Mouse (Mus musculus): ENCODE measurements around the gene Ccdc117. TPM values are rescaled to one million over a fixed set of nuclear protein-coding genes. Genes with fewer than 3 reads are reported as not detected.
"Not testable (repeated sequence)": the region's sequence is repeated elsewhere in the genome, so short reads cannot be mapped to it uniquely, and the experiment has no call there.

The Ccdc117 gene
- total and polyA plus RNA-seq, 3 experiments = 6.0 to 25.6 (median 21.7) TPM

DNA sequence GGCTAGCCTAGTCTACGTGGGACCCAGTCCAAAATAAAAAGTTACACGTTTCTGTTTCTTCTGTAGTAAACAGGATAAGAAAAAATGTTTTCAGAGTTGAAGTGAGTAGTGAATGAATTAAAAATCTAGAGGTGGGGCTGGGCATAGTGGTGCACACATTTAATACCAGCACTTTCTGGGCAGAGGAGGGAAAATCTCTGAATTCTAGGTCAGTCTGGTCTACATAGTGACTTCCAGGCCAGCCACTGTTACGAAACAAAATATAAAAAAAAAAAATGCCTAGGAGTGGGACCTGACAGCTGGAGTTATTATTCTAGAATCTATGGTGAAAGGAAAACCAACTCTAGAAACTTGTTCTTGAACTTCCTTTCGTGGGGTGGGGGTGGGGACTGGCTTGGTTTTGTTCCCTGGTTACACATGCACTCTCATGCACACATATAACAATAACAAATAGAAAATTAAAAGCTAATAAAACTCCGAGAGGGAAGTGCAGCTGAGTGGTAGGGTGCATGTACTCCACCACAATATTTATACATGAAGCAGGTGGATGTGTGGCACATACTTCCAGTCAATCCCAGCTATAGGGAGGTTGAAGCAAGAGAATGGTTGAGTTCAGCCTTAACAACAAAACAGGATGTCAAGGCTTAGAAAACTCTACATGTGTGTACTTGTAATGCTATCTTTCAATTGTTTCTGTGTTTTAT, 647 bp upstream of the Ccdc117 start:
- Histone ChIP-seq H3K4me1 (ENCODE audit: control insufficient read depth, insufficient read depth, low read length) (peaks cover 5% of the 10 kb centered on the region; the same call in 1 of the 2 replicates), H3K9ac (ENCODE audit: low read depth, low read length) (no peak overlapping the region), H3K27me3 (ENCODE audit: control insufficient read depth, insufficient read depth, low read length) (no peaks in the 10 kb centered on the region), H3K27ac (peak overlapping the region; percentile 50), H3K36me3 (ENCODE audit: control insufficient read depth, insufficient read depth, low read length) (peaks cover 19% of the 10 kb centered on the region), H3K4me3 (no peak overlapping the region; the same call in 1 of the 2 replicates), H3K79me2 (replicated peaks; ENCODE audit: control insufficient read depth, insufficient read depth, low read length) (0 out of 2 replicates have a peak, but pooled peaks cover 2% of the 10 kb centered on the region)
- WGBS = 36% methylated on average over 5 of the region's 5 CpGs
- no peak for DNase-seq
- intact Hi-C loops (cut with DNase I) = loop anchor here (1.0 to 10.0 kb wide), 2 partner anchors 57 to 342 kb away; no protein-coding TSS in a partner anchor
- TF ChIP-seq POLR2A (IDR thresholded peaks at IDR 0.05; ENCODE audit: insufficient read depth, low read depth, low read length) (no peak), EP300 (IDR thresholded peaks at IDR 0.05; ENCODE audit: insufficient read depth, low read depth, low read length) (no peak), CTCF (IDR thresholded peaks at IDR 0.05) (no peak)

DNA sequence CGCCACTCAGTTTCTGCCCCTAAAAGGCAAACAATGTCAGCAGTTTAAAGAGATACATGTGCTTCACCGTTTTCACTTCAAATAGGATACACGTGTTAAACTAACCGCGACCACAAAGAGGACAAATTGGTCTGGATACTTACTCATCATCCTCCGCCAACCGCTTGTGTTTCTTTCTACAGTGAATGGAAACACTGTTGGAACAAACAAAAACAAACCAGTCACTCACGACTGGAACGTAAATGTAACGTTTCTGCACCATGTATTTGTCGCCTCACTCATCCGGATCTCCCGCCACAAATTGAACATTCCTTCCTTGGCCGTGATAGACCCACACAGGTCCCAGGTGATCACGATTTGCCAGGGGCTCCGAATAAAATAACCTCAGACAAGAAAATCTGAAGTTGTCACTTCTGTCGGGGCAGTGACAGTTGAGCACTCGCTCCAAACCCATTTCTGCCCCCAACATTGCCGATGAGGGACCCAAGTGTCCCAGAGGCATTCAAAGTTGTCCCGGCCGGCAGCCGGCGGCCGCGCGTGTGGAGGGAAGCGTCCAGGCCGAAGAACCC, 673 bp downstream of the Ccdc117 start:
- H3K36me3 ChIP-seq (ENCODE audit: control insufficient read depth, insufficient read depth, low read length) = peaks cover 21% of the 10 kb centered on the region
- intact Hi-C loops (cut with DNase I) = loop anchor here (2.0 to 10.0 kb wide), 2 partner anchors 21 to 343 kb away; partner anchors contain the start of gene Xbp1
- H3K79me2 ChIP-seq (replicated peaks; ENCODE audit: control insufficient read depth, insufficient read depth, low read length) = 0 out of 2 replicates have a peak, but pooled peaks cover 2% of the 10 kb centered on the region
- no peak for DNase-seq
- H3K4me3 ChIP-seq = peak overlapping the region; percentile 81
- no peaks in the 10 kb centered on the region for H3K27me3 ChIP-seq (ENCODE audit: control insufficient read depth, insufficient read depth, low read length)
- WGBS = 1% methylated on average over 28 of the region's 28 CpGs
- peaks cover 5% of the 10 kb centered on the region; the same call in 1 of the 2 replicates for H3K4me1 ChIP-seq (ENCODE audit: control insufficient read depth, insufficient read depth, low read length)
- H3K27ac ChIP-seq = peak overlapping the region; percentile 96
- peak overlapping the region; percentile 89 for H3K9ac ChIP-seq (ENCODE audit: low read depth, low read length)
- TF ChIP-seq CTCF (IDR thresholded peaks at IDR 0.05) (no peak), EP300 (IDR thresholded peaks at IDR 0.05; ENCODE audit: insufficient read depth, low read depth, low read length) (no peak), POLR2A (IDR thresholded peaks at IDR 0.05; ENCODE audit: insufficient read depth, low read depth, low read length) (no peak)

DNA sequence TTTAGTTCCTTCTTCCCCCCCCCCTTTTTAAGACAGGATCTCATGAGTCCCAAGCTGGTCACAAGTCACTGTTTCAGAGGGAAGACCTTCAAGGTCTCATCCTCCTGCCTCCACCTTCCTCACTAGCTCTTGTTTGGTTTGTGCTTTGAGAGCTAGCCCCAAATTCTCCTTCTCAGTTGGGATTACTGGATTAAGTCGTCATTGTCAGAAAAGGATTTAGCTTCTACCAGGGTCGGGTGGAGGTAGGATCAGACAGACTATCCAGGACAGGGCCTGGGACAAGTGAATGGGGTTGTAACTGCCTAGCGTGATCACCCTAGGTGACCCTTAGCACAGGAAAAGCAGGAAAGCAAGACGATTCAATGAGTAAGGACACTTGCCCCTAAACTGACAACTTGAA, 1.7 kb downstream of the Ccdc117 start:
- no peak for TF ChIP-seq CTCF (IDR thresholded peaks at IDR 0.05)
- TF ChIP-seq POLR2A (IDR thresholded peaks at IDR 0.05; ENCODE audit: insufficient read depth, low read depth, low read length) = no peak
- no peak for TF ChIP-seq EP300 (IDR thresholded peaks at IDR 0.05; ENCODE audit: insufficient read depth, low read depth, low read length)
- peaks cover 5% of the 10 kb centered on the region; the same call in 1 of the 2 replicates for H3K4me1 ChIP-seq (ENCODE audit: control insufficient read depth, insufficient read depth, low read length)
- no peak overlapping the region for H3K27ac ChIP-seq
- no peaks in the 10 kb centered on the region for H3K27me3 ChIP-seq (ENCODE audit: control insufficient read depth, insufficient read depth, low read length)
- H3K9ac ChIP-seq (ENCODE audit: low read depth, low read length) = no peak overlapping the region
- DNase-seq = no peak
- no peak overlapping the region for H3K4me3 ChIP-seq
- intact Hi-C loops (cut with DNase I) = loop anchor here (2.0 to 10.0 kb wide), 2 partner anchors 20 to 344 kb away; partner anchors contain the start of gene Xbp1
- WGBS = 40% methylated on average over 4 of the region's 4 CpGs
- H3K79me2 ChIP-seq (replicated peaks; ENCODE audit: control insufficient read depth, insufficient read depth, low read length) = 0 out of 2 replicates have a peak, but pooled peaks cover 2% of the 10 kb centered on the region
- peaks cover 21% of the 10 kb centered on the region for H3K36me3 ChIP-seq (ENCODE audit: control insufficient read depth, insufficient read depth, low read length)

DNA sequence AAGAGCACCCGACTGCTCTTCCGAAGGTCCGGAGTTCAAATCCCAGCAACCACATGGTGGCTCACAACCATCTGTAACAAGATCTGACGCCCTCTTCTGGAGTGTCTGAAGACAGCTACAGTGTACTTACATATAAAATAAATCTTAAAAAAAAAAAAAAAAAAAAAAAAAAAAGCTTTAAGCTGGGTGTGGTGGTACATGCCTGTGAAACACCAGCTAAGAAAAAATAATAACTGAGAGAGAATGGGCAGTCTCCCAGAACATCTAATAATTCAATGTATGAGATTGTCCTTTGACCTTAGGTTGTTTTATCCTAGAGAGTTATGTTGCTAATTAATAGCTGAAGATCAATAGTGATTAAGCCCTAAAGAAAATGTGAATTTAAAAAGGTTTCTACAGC, 4.5 kb downstream of the Ccdc117 start:
- H3K79me2 ChIP-seq (replicated peaks; ENCODE audit: control insufficient read depth, insufficient read depth, low read length); H3K4me3 ChIP-seq; DNase-seq; H3K9ac ChIP-seq (ENCODE audit: low read depth, low read length); H3K27me3 ChIP-seq (ENCODE audit: control insufficient read depth, insufficient read depth, low read length); H3K4me1 ChIP-seq (ENCODE audit: control insufficient read depth, insufficient read depth, low read length); H3K27ac ChIP-seq; intact Hi-C loops (cut with DNase I): not testable (repeated sequence)
- WGBS = 90% methylated on average over 4 of the region's 4 CpGs
- H3K36me3 ChIP-seq (ENCODE audit: control insufficient read depth, insufficient read depth, low read length) = peaks cover 32% of the 10 kb centered on the region

- peaks cover 30% of the 10 kb centered on the region for H3K36me3 ChIP-seq (ENCODE audit: control insufficient read depth, insufficient read depth, low read length)
- H3K4me3 ChIP-seq = no peak overlapping the region
- 75% methylated on average over 5 of the region's 5 CpGs for WGBS
- TF ChIP-seq CTCF (IDR thresholded peaks at IDR 0.05) (peak; percentile 60), POLR2A (IDR thresholded peaks at IDR 0.05; ENCODE audit: insufficient read depth, low read depth, low read length) (no peak), EP300 (IDR thresholded peaks at IDR 0.05; ENCODE audit: insufficient read depth, low read depth, low read length) (0 out of 2 replicates have a peak, but pooled peaks have one; percentile 20)
- intact Hi-C loops (cut with DNase I) = no loop called here
- H3K9ac ChIP-seq (ENCODE audit: low read depth, low read length) = no peak overlapping the region
- DNase-seq = no peak
- no peaks in the 10 kb centered on the region; the same call in 1 of the 2 replicates for H3K4me1 ChIP-seq (ENCODE audit: control insufficient read depth, insufficient read depth, low read length)
- peak overlapping the region; percentile 80 for H3K27ac ChIP-seq
- no peaks in the 10 kb centered on the region for H3K79me2 ChIP-seq (replicated peaks; ENCODE audit: control insufficient read depth, insufficient read depth, low read length)
- no peaks in the 10 kb centered on the region for H3K27me3 ChIP-seq (ENCODE audit: control insufficient read depth, insufficient read depth, low read length)
These were observed 8.9 kb downstream of the Ccdc117 start for GRCm38 (mm10) chr11:5533108-5533507.

GRCm38 (mm10) chr11:5530717-5531116, 11.3 kb downstream of the Ccdc117 start:
- DNase-seq = no peak
- peaks cover 31% of the 10 kb centered on the region for H3K36me3 ChIP-seq (ENCODE audit: control insufficient read depth, insufficient read depth, low read length)
- H3K9ac ChIP-seq (ENCODE audit: low read depth, low read length) = no peak overlapping the region
- no peak overlapping the region for H3K27ac ChIP-seq
- intact Hi-C loops (cut with DNase I) = no loop called here
- H3K4me3 ChIP-seq = no peak overlapping the region
- 61% methylated on average over 6 of the region's 6 CpGs for WGBS
- no peaks in the 10 kb centered on the region for H3K27me3 ChIP-seq (ENCODE audit: control insufficient read depth, insufficient read depth, low read length)
- H3K79me2 ChIP-seq (replicated peaks; ENCODE audit: control insufficient read depth, insufficient read depth, low read length) = no peaks in the 10 kb centered on the region
- TF ChIP-seq EP300 (IDR thresholded peaks at IDR 0.05; ENCODE audit: insufficient read depth, low read depth, low read length) (no peak), POLR2A (IDR thresholded peaks at IDR 0.05; ENCODE audit: insufficient read depth, low read depth, low read length) (no peak), CTCF (IDR thresholded peaks at IDR 0.05) (no peak)
- H3K4me1 ChIP-seq (ENCODE audit: control insufficient read depth, insufficient read depth, low read length) = no peaks in the 10 kb centered on the region; the same call in 1 of the 2 replicates

Data from heart, adult 2 months (tissue).